Mouse (Mus musculus) layer of hippocampus, postnatal 36 days (tissue): ENCODE measurements around the gene Arid3b. TPM values are rescaled to one million over a fixed set of nuclear protein-coding genes. Genes with fewer than 3 reads are reported as not detected.

ENCODE experiments used
- DNase-seq, 2 experiments: peaks; one replicate each; pipeline ENCODE4 v3.0.0; 2022
- total RNA-seq, 2 experiments: library from RNA; stranded (reverse); gene quantifications; 2 replicates each; pipeline ENCODE4 v1.2.3; 2021

Arid3b gene
- total RNA-seq, 2 experiments from 2014 or later = 6.0 to 6.1 TPM

GRCm38 (mm10) chr9:57775026-57775425 is 61.6 kb downstream of the Arid3b start:
- DNase-seq = no peak

- DNase-seq = no peak
Observed at GRCm38 (mm10) chr9:57774168-57774567, 62.4 kb downstream of the Arid3b start.

GRCm38 (mm10) chr9:57773754-57774153 is 62.8 kb downstream of the Arid3b start:
- no peak for DNase-seq

- DNase-seq = no peak
Observed at GRCm38 (mm10) chr9:57770836-57771235, 65.8 kb downstream of the Arid3b start.

- no peak for DNase-seq
Observed at GRCm38 (mm10) chr9:57770214-57770613, 66.4 kb downstream of the Arid3b start.

- no peak for DNase-seq
Observed at GRCm38 (mm10) chr9:57769539-57770069, 67.0 kb downstream of the Arid3b start.

GRCm38 (mm10) chr9:57767231-57767630 is 69.4 kb downstream of the Arid3b start:
- no peak for DNase-seq

- DNase-seq = no peak
Observed at GRCm38 (mm10) chr9:57766431-57766830, 70.2 kb downstream of the Arid3b start.

- DNase-seq = no peak
Observed at GRCm38 (mm10) chr9:57765364-57766351, 70.9 kb downstream of the Arid3b start, which contains the start of gene Clk3. Gene Clk3, minus strand, starts transcription at chr9:57765860.

GRCm38 (mm10) chr9:57764974-57765363 is 71.6 kb downstream of the Arid3b start:
- peak; percentile 94 to 95 for DNase-seq

GRCm38 (mm10) chr9:57764147-57764973 is 72.2 kb downstream of the Arid3b start:
- peak; percentile 77 to 83 for DNase-seq

GRCm38 (mm10) chr9:57762563-57762991 is 74.0 kb downstream of the Arid3b start:
- no peak for DNase-seq

GRCm38 (mm10) chr9:57761563-57762551 is 74.7 kb downstream of the Arid3b start:
- no peak for DNase-seq

GRCm38 (mm10) chr9:57760416-57761146 is 76.0 kb downstream of the Arid3b start:
- no peak for DNase-seq

- peak; percentile 57 to 69 for DNase-seq
Observed at GRCm38 (mm10) chr9:57759289-57759688, 77.3 kb downstream of the Arid3b start.

GRCm38 (mm10) chr9:57758528-57758927 is 78.1 kb downstream of the Arid3b start:
- DNase-seq = peak; percentile 75 to 78

- no peak for DNase-seq
Observed at GRCm38 (mm10) chr9:57757578-57757977, 79.0 kb downstream of the Arid3b start.

- no peak for DNase-seq
Observed at GRCm38 (mm10) chr9:57750901-57751300, 85.7 kb downstream of the Arid3b start.

GRCm38 (mm10) chr9:57748831-57749230 is 87.8 kb downstream of the Arid3b start:
- DNase-seq = no peak

GRCm38 (mm10) chr9:57748137-57748536 is 88.5 kb downstream of the Arid3b start:
- peak in 1 of 2 experiments; percentile 59 for DNase-seq

GRCm38 (mm10) chr9:57747067-57747466 is 89.5 kb downstream of the Arid3b start:
- DNase-seq = no peak
